32 mouse cellular contexts compared by ENCODE assay signal in the genomic region with DNA sequence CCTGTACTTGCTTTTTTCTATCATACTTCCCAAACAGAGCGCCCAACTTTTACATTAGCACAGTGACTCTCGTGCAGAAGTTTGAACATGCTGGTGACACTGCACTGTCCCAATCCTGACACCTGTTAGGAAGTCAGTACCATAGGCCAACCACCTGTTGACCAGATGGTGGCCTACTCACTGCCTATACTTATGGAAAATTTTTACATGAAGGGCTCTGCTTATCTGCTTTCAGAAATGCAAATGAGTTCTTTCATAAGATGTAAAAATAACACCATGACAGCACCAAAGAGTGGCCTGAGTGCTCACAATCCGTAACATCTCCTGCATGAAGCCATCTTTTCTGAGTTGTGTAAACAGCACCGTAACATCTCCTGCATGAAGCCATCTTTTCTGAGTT. TPM values are rescaled to one million over a fixed set of nuclear protein-coding genes. Genes with fewer than 3 reads are reported as not detected.
"Had no signal": no experiment of that assay in that cellular context is flagged by ENCODE, and none has a peak within 500 bp of the region (broad histone marks: within the 10 kb centered on the region; RNA-seq: fewer than 3 reads in every experiment).

No protein-coding gene starts in this region.

- DNase-seq: cerebellum, adult 2 months; cerebellum, adult 8-10 months; cerebellum, adult 9-10 months; cerebellum, adult 9-11 months; cerebellum, postnatal 10 days; cerebellum, postnatal 14 days; cerebellum, postnatal 25 days; cerebellum, postnatal 36 days; embryo, embryonic 11 days; forebrain, postnatal 0 days; gastrocnemius, adult 2 months; gastrocnemius, postnatal 10 days; gastrocnemius, postnatal 14 days; gastrocnemius, postnatal 25 days; gastrocnemius, postnatal 36 days; heart, adult 18-20 months; heart, adult 2 months had no signal

- H3K27ac ChIP-seq: embryonic facial prominence, embryonic 10.5 days; embryonic facial prominence, embryonic 12.5 days; embryonic facial prominence, embryonic 13.5 days; embryonic facial prominence, embryonic 15.5 days; forebrain, embryonic 10.5 days; forebrain, embryonic 12.5 days; forebrain, embryonic 13.5 days; forebrain, embryonic 15.5 days; gastrocnemius, adult 2 months; heart, adult 2 months had no signal

- ATAC-seq: forebrain, embryonic 13.5 days; forebrain, embryonic 14.5 days; forebrain, embryonic 15.5 days; forebrain, embryonic 16.5 days; forebrain, postnatal 0 days had no signal

- H3K4me1 ChIP-seq: embryonic facial prominence, embryonic 10.5 days; embryonic facial prominence, embryonic 12.5 days; embryonic facial prominence, embryonic 13.5 days; embryonic facial prominence, embryonic 15.5 days; forebrain, embryonic 10.5 days; forebrain, embryonic 12.5 days; forebrain, embryonic 13.5 days; forebrain, embryonic 15.5 days had no signal

- H3K9me3 ChIP-seq: embryonic facial prominence, embryonic 10.5 days; embryonic facial prominence, embryonic 12.5 days; embryonic facial prominence, embryonic 13.5 days; embryonic facial prominence, embryonic 15.5 days; forebrain, embryonic 10.5 days; forebrain, embryonic 12.5 days; forebrain, embryonic 13.5 days; forebrain, embryonic 15.5 days had no signal

- H3K4me3 ChIP-seq: embryonic facial prominence, embryonic 10.5 days; embryonic facial prominence, embryonic 12.5 days; embryonic facial prominence, embryonic 13.5 days; embryonic facial prominence, embryonic 15.5 days; erythroblast, embryonic 14.5 days; forebrain, embryonic 10.5 days; forebrain, embryonic 12.5 days; forebrain, embryonic 13.5 days; forebrain, embryonic 15.5 days; gastrocnemius, adult 2 months; heart, adult 2 months had no signal

- H3K4me2 ChIP-seq: embryonic facial prominence, embryonic 12.5 days; embryonic facial prominence, embryonic 13.5 days; embryonic facial prominence, embryonic 15.5 days; forebrain, embryonic 12.5 days; forebrain, embryonic 13.5 days; forebrain, embryonic 15.5 days had no signal

- H3K27me3 ChIP-seq: embryonic facial prominence, embryonic 12.5 days; embryonic facial prominence, embryonic 13.5 days; embryonic facial prominence, embryonic 15.5 days; forebrain, embryonic 12.5 days; forebrain, embryonic 13.5 days; forebrain, embryonic 15.5 days had no signal

- H3K9ac ChIP-seq: embryonic facial prominence, embryonic 12.5 days; embryonic facial prominence, embryonic 13.5 days; embryonic facial prominence, embryonic 15.5 days; forebrain, embryonic 12.5 days; forebrain, embryonic 13.5 days; forebrain, embryonic 15.5 days; forebrain, postnatal 0 days had no signal

RNA-seq across cellular contexts. Expression of a gene that starts 49.0 kb away (rescaled TPM):
- total RNA-seq: common myeloid progenitor, adult 5-6 weeks; gastrocnemius, adult 18-20 months; gastrocnemius, adult 2 months; gastrocnemius, adult 8-10 months; gastrocnemius, postnatal 36 days; granulocyte monocyte progenitor cell, adult 5-6 weeks; heart, adult 18-20 months; heart, adult 2 months had no signal
- polyA plus RNA-seq: erythroblast, embryonic 14.5 days had no signal
